Mouse (Mus musculus) heart, embryonic 16.5 days (tissue): ENCODE measurements around the gene Map3k11. TPM values are rescaled to one million over a fixed set of nuclear protein-coding genes. Genes with fewer than 3 reads are reported as not detected.

Experiments
- ATAC-seq: fragments of 200-750 bp; cut with Nextera tagmentation; replicated peaks from 2 replicates; pipeline ENCODE4 v1.8.0; 2017; ENCODE audit warnings: moderate number of reproducible peaks; ENCODE audit not compliant: insufficient read depth, low FRiP score; ENCODE audit errors: extremely low read depth
- H3K27ac ChIP-seq: fragments of 300-500 bp; sonication (generic); 2 replicates; pipeline ENCODE4 v1.5.1; 2014; ENCODE audit warnings: mild to moderate bottlenecking, low read length, control low read depth, moderate library complexity
- H3K27me3 ChIP-seq: fragments of 300-500 bp; sonication (generic); 2 replicates; pipeline ENCODE4 v1.6.1; 2014; ENCODE audit warnings: low read length, mixed read lengths; ENCODE audit not compliant: control insufficient read depth, insufficient read depth
- H3K36me3 ChIP-seq: fragments of 300-500 bp; sonication (generic); 2 replicates; pipeline ENCODE4 v1.6.1; 2014; ENCODE audit not compliant: control insufficient read depth, insufficient read depth
- H3K4me1 ChIP-seq: fragments of 300-500 bp; sonication (generic); 2 replicates; pipeline ENCODE4 v1.6.1; 2014; ENCODE audit warnings: low read length, mixed read lengths; ENCODE audit not compliant: control insufficient read depth, insufficient read depth
- H3K4me2 ChIP-seq: fragments of 300-500 bp; sonication (generic); 2 replicates; pipeline ENCODE4 v1.6.1; 2014; ENCODE audit warnings: low read depth, mild to moderate bottlenecking, control low read depth, low read length
- H3K4me3 ChIP-seq: fragments of 300-500 bp; sonication (generic); 2 replicates; pipeline ENCODE4 v1.5.1; 2014; ENCODE audit warnings: mild to moderate bottlenecking, control low read depth, low read length
- H3K9ac ChIP-seq: fragments of 300-500 bp; sonication (generic); 2 replicates; pipeline ENCODE4 v1.6.1; 2014; ENCODE audit warnings: low read length, control low read depth
- H3K9me3 ChIP-seq: fragments of 300-500 bp; sonication (generic); replicated peaks from 2 replicates; pipeline ENCODE4 v1.6.1; 2016; ENCODE audit warnings: low read length; ENCODE audit not compliant: control insufficient read depth
- WGBS: fragments of 180-500 bp; shearing (Covaris S2); extraction: QIAGEN DNeasy Blood & Tissue Kit; methylation state at CpG from one replicate; pipeline ENCODE4 v1.1.7; 2014; 5-methylcytosine and 5-hydroxymethylcytosine counted together
- polyA plus RNA-seq: library from polyadenylated mRNA; unstranded; fragments of >200 nt; fragmentation: Nextera tagmentation; extraction: Ambion mirVana; gene quantifications from 2 replicates; pipeline ENCODE4 v1.2.1, GENCODE M21; 2015

Map3k11 gene
- polyA plus RNA-seq, 1 experiment from 2014 or later: 24.4 TPM

GRCm38 (mm10) chr19:5649298-5649741 lies 39.2 kb upstream of the Map3k11 start:
- Histone ChIP-seq H3K4me2 (peak overlapping the region; percentile 69), H3K4me3 (peak overlapping the region; percentile 40), H3K4me1 (peaks cover 21% of the 10 kb centered on the region), H3K27ac (peak overlapping the region; percentile 85), H3K9me3 (no peaks in the 10 kb centered on the region), H3K36me3 (peaks cover 33% of the 10 kb centered on the region), H3K27me3 (peaks cover 3% of the 10 kb centered on the region; the same call in 1 of the 2 replicates), H3K9ac (peak overlapping the region; percentile 61)
- peak; percentile 12 for ATAC-seq
- WGBS: 54% methylated on average over 6 of the region's 6 CpGs

GRCm38 (mm10) chr19:5651502-5652274 lies 36.9 kb upstream of the Map3k11 start:
- Histone ChIP-seq H3K4me3 (no peak overlapping the region), H3K9ac (no peak overlapping the region), H3K9me3 (no peaks in the 10 kb centered on the region), H3K36me3 (peaks cover 22% of the 10 kb centered on the region), H3K4me2 (no peak overlapping the region), H3K27me3 (peaks cover 9% of the 10 kb centered on the region; the same call in 1 of the 2 replicates), H3K27ac (no peak overlapping the region), H3K4me1 (peaks cover 21% of the 10 kb centered on the region)
- ATAC-seq: no peak
- WGBS: 66% methylated on average over 13 of the region's 13 CpGs

GRCm38 (mm10) chr19:5652570-5652969 lies 36.0 kb upstream of the Map3k11 start:
- no peak overlapping the region for H3K27ac ChIP-seq
- peaks cover 9% of the 10 kb centered on the region; the same call in 1 of the 2 replicates for H3K27me3 ChIP-seq
- ATAC-seq: no peak
- peaks cover 21% of the 10 kb centered on the region for H3K4me1 ChIP-seq
- H3K4me2 ChIP-seq: no peak overlapping the region
- no peaks in the 10 kb centered on the region for H3K9me3 ChIP-seq
- no peak overlapping the region for H3K9ac ChIP-seq
- H3K36me3 ChIP-seq: peaks cover 14% of the 10 kb centered on the region
- WGBS: 85% methylated on average over 6 of the region's 6 CpGs
- no peak overlapping the region for H3K4me3 ChIP-seq

- Histone ChIP-seq H3K27me3 (peaks cover 9% of the 10 kb centered on the region; the same call in 1 of the 2 replicates), H3K36me3 (peaks cover 11% of the 10 kb centered on the region), H3K27ac (no peak overlapping the region), H3K4me2 (peak overlapping the region; percentile 74), H3K4me1 (peaks cover 10% of the 10 kb centered on the region), H3K9ac (peak overlapping the region; percentile 50), H3K4me3 (peak overlapping the region; percentile 48), H3K9me3 (no peaks in the 10 kb centered on the region)
- no peak for ATAC-seq
- WGBS: 30% methylated on average over 62 of the region's 62 CpGs
Measured at GRCm38 (mm10) chr19:5653969-5654719, 34.4 kb upstream of the Map3k11 start.

DNA sequence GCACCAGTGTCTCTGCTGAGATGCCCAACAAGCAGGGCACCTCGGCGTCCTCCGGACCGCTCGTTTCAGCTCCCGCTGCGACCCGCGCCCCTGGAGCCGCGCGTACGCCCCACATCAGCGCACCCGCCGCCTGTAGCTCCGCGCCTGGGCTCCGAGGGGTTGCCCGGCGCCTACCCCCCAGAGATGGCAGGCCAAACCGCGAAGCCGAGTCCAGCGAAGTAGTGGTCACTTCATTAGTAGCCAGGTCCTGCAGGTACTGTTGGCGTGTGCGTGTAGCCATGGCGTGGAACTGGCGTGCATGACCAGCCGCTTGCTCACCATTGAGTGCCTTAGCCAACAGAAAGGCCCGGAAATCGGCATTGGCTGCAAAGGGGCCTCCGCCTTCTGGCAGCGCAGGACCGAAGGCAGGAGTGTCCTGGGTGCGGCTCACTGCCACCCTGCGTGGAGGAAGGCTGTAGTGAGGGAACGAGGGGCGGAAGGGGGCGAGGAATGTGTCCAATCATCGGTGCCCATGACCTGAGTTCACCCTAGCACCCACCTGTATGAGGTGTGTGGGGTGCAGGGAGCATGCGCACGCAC lies 33.7 kb upstream of the Map3k11 start:
- no peaks in the 10 kb centered on the region for H3K9me3 ChIP-seq
- H3K36me3 ChIP-seq: peaks cover 11% of the 10 kb centered on the region
- peak overlapping the region; percentile 74 for H3K4me2 ChIP-seq
- peak overlapping the region; percentile 48 for H3K4me3 ChIP-seq
- peaks cover 9% of the 10 kb centered on the region; the same call in 1 of the 2 replicates for H3K27me3 ChIP-seq
- ATAC-seq: no peak
- H3K4me1 ChIP-seq: peaks cover 5% of the 10 kb centered on the region
- peak overlapping the region; percentile 38; the same call in 1 of the 2 replicates for H3K9ac ChIP-seq
- no peak overlapping the region for H3K27ac ChIP-seq
- 34% methylated on average over 43 of the region's 43 CpGs for WGBS

DNA sequence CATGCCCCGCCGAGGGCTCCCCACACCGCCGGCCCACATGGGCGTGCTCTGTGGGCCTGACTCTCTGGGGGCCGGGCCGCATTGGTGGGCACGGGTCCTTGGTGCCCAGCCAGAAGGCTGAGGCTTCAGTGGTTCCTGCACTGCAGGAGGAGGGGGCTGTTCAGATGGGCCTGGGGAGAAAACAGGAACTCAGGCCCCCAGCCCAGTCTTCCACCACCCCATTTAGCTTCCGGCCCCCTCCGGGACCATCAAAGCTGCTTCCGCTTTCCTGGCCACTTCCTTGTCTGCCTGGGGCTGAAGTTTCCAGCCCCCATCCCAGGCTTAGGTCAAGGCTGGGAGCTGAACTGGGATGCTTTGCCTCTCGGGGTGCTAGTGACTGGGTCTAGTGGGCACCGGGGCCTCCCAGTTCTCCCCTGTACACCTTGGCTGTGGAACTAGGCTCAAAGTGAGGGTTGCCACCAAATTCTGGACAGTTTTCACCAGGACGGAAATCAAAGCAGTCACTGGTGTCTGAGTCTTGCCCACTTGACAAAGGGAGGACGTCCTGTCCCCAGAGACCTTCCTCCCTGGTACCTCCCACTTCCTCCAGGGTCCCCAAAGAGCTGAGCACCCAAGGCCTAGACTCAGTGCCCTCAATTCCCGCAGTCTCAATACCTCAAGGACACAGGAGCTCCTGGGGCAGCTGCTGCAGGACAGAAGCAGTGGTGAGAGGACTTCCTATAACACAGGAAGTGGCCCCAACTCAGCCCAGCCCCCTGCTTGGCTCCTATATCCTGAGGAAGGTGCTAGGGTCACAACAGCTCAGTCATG lies 27.4 kb upstream of the Map3k11 start:
- Histone ChIP-seq H3K27me3 (no peaks in the 10 kb centered on the region), H3K4me1 (peaks cover 14% of the 10 kb centered on the region), H3K4me3 (peak overlapping the region; percentile 40), H3K4me2 (peak overlapping the region; percentile 74), H3K36me3 (peaks cover 11% of the 10 kb centered on the region), H3K27ac (peak overlapping the region; percentile 80), H3K9me3 (no peaks in the 10 kb centered on the region), H3K9ac (peak overlapping the region; percentile 53)
- ATAC-seq: no peak
- WGBS: 61% methylated on average over 16 of the region's 16 CpGs

DNA sequence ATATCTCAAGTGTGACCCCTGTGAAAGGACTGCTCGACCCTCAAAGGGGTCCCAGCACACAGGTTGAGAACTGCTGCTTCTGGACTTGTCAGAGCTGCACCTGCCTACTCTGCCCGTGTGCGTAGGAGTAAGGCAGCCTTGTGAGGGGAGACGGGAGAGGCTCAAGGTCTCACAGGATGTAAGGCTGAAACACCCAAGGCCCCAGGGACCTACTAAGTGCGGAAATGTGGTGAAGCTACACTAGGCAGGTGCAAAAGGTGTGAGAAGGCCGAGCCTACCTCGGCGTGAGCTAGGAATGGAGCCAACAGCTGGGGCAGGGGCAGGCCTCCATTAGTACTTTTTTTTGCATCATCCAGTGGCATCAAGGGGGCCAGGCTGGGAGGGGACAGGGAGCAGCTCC lies 26.2 kb upstream of the Map3k11 start:
- WGBS: 55% methylated on average over 8 of the region's 8 CpGs
- peak overlapping the region; percentile 61 for H3K4me3 ChIP-seq
- H3K4me1 ChIP-seq: peaks cover 14% of the 10 kb centered on the region
- ATAC-seq: no peak
- no peaks in the 10 kb centered on the region for H3K27me3 ChIP-seq
- peak overlapping the region; percentile 80 for H3K27ac ChIP-seq
- H3K4me2 ChIP-seq: peak overlapping the region; percentile 74
- H3K9ac ChIP-seq: peak overlapping the region; percentile 74
- peaks cover 20% of the 10 kb centered on the region for H3K36me3 ChIP-seq
- H3K9me3 ChIP-seq: no peaks in the 10 kb centered on the region
